Mouse (Mus musculus): ENCODE measurements around the gene Gm28998.
"Not testable (repeated sequence)": the region's sequence is repeated elsewhere in the genome, so short reads cannot be mapped to it uniquely, and the experiment has no call there.

The Gm28998 gene

DNA sequence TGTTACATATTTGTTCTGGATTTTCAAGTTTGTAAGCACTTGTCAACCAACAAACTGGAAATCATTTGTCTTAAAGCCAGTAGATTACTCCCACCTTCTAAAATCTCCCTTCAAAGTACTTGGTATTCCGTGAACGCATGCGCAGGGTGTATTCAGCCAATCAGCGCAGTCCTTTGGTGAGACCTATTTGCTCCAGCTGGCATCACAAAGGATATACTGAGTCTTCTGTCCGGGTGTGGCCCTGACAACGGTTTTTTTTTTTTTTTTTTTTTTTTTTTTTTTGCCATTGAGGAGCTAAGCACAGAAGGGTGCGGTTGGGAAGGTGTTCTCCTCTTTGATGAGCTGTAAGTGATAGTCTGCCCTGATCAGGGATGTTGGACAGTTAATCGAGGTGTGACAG lies at the start of gene Gm28998:
Gm28998 (plus strand) TSS at position 301 of the 400 bp plus-strand sequence.
- not testable (repeated sequence) for DNase-seq
